Mouse (Mus musculus): Measurements from ENCODE around the gene Adam1b. TPM values are rescaled to one million over a fixed set of nuclear protein-coding genes. Genes with fewer than 3 reads are reported as not detected.

Adam1b gene
- polyA plus RNA-seq, 1 experiment from 2014 or later = not detected

GRCm38 (mm10) chr5:121477680-121478079, 25.6 kb downstream of the Adam1b start:
- no peak for ATAC-seq (ENCODE audit: low FRiP score, low read depth)
- Histone ChIP-seq H3K36me3 (no peaks in the 10 kb centered on the region), H3K27me3 (no peaks in the 10 kb centered on the region), H3K9ac (no peak overlapping the region), H3K4me2 (replicated peaks) (no peak overlapping the region), H3K4me3 (no peak overlapping the region), H3K4me1 (no peaks in the 10 kb centered on the region), H3K9me3 (no peaks in the 10 kb centered on the region), H3K27ac (no peak overlapping the region)
- 38% methylated on average over 3 of the region's 3 CpGs for WGBS

- H3K4me1 ChIP-seq = no peaks in the 10 kb centered on the region
- H3K36me3 ChIP-seq = no peaks in the 10 kb centered on the region
- 79% methylated on average over 1 of the region's 1 CpGs for WGBS
- no peaks in the 10 kb centered on the region for H3K9me3 ChIP-seq
- no peak overlapping the region for H3K9ac ChIP-seq
- no peak for ATAC-seq (ENCODE audit: low FRiP score, low read depth)
- H3K4me2 ChIP-seq (replicated peaks) = no peak overlapping the region
- H3K27me3 ChIP-seq = no peaks in the 10 kb centered on the region
- no peak overlapping the region for H3K4me3 ChIP-seq
- no peak overlapping the region for H3K27ac ChIP-seq
Observed at GRCm38 (mm10) chr5:121476040-121476439, 27.2 kb downstream of the Adam1b start.

DNA sequence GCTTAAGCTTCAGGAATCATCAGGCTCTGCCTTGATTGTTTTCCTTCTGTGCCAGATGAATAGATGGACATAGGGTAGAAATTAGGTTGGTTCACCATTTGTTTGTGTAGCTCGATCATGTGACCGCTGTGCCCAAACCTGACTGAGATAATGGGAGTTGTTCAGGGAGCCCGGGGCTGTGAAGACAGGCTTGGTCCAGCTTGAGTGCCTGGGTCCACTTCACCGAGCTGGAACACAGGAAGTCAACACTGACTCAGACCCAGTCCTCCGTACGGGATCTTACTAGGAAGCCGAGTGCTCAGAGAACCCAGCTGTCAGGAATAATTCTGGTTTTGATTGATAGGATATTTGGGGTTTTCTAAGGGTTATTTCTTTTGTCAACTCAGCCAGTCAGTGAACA, 28.6 kb downstream of the Adam1b start:
- 82% methylated on average over 7 of the region's 7 CpGs for WGBS
- no peaks in the 10 kb centered on the region for H3K4me1 ChIP-seq
- no peak overlapping the region for H3K4me2 ChIP-seq (replicated peaks)
- ATAC-seq (ENCODE audit: low FRiP score, low read depth) = no peak
- no peaks in the 10 kb centered on the region for H3K36me3 ChIP-seq
- H3K27ac ChIP-seq = no peak overlapping the region
- H3K9me3 ChIP-seq = no peaks in the 10 kb centered on the region
- no peaks in the 10 kb centered on the region for H3K27me3 ChIP-seq
- no peak overlapping the region for H3K4me3 ChIP-seq
- H3K9ac ChIP-seq = no peak overlapping the region

DNA sequence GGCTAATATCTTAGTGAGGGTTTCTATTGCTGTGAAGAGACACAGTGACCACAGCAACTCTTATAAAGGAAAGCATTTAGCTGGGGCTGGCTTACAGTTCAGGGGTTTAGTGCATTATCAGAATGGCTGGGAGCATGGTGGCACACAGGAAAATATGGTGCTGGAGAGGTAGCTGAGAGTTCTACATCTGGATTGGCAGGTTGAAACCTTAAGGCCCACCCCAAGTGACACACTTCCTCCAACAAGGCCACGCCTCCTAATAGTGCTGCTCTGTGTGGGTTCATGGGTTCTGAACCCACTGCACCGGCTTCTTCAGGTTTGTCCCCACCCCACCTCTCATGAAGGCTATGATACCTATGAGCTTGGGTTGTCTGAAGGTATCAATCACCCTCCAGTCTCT, 30.8 kb downstream of the Adam1b start:
- H3K4me2 ChIP-seq (replicated peaks) = no peak overlapping the region
- no peaks in the 10 kb centered on the region for H3K27me3 ChIP-seq
- no peak overlapping the region for H3K9ac ChIP-seq
- 87% methylated on average over 2 of the region's 2 CpGs for WGBS
- no peaks in the 10 kb centered on the region for H3K4me1 ChIP-seq
- no peak overlapping the region for H3K27ac ChIP-seq
- H3K4me3 ChIP-seq = no peak overlapping the region
- no peaks in the 10 kb centered on the region for H3K36me3 ChIP-seq
- no peak for ATAC-seq (ENCODE audit: low FRiP score, low read depth)
- no peaks in the 10 kb centered on the region for H3K9me3 ChIP-seq

GRCm38 (mm10) chr5:121469566-121469965, 33.7 kb downstream of the Adam1b start:
- Histone ChIP-seq H3K9me3 (no peaks in the 10 kb centered on the region), H3K4me1 (no peaks in the 10 kb centered on the region), H3K27me3 (no peaks in the 10 kb centered on the region), H3K4me3 (no peak overlapping the region), H3K9ac (no peak overlapping the region), H3K4me2 (replicated peaks) (no peak overlapping the region), H3K27ac (no peak overlapping the region), H3K36me3 (no peaks in the 10 kb centered on the region)
- 13% methylated on average over 3 of the region's 3 CpGs for WGBS
- ATAC-seq (ENCODE audit: low FRiP score, low read depth) = no peak

GRCm38 (mm10) chr5:121463601-121464250, 39.5 kb downstream of the Adam1b start:
- Histone ChIP-seq H3K27ac (no peak overlapping the region), H3K9me3 (no peaks in the 10 kb centered on the region)
- WGBS = 66% methylated on average over 5 of the region's 5 CpGs

DNA sequence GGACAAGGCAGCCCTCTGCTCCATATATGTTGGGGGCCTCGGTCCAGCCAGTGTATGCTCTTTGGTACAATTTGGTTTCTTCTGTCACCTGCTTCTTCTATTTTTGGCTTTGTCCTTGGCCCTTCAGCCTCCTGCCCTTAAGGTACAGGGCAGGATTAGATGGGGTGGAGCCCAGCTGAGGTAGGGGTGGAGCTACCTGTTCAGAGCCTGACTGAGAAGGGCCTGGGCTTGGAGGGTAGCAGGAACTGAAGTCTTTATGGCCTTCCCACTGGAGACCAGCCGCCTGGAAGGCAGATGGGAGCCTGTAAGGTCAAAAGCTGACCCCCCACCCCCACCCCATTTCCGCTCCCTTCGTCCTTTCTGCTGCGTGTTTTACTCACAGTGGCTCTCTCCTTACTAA, 40.3 kb downstream of the Adam1b start:
- Histone ChIP-seq H3K4me3 (no peak overlapping the region), H3K27ac (no peak overlapping the region), H3K4me2 (replicated peaks) (no peak overlapping the region), H3K4me1 (no peaks in the 10 kb centered on the region), H3K27me3 (no peaks in the 10 kb centered on the region), H3K9me3 (no peaks in the 10 kb centered on the region), H3K36me3 (no peaks in the 10 kb centered on the region), H3K9ac (no peak overlapping the region)
- no peak for ATAC-seq (ENCODE audit: low FRiP score, low read depth)
- WGBS = 49% methylated on average over 5 of the region's 5 CpGs

More at GRCm38 (mm10) chr5:121463601-121464250, 39.5 kb downstream of the Adam1b start:
- Histone ChIP-seq H3K9ac (no peak overlapping the region), H3K4me1 (no peaks in the 10 kb centered on the region), H3K4me3 (no peak overlapping the region), H3K36me3 (no peaks in the 10 kb centered on the region), H3K27me3 (no peaks in the 10 kb centered on the region), H3K4me2 (replicated peaks) (no peak overlapping the region)
- ATAC-seq (ENCODE audit: low FRiP score, low read depth) = no peak

GRCm38 (mm10) chr5:121462171-121462502, 41.1 kb downstream of the Adam1b start:
- WGBS = 33% methylated on average over 1 of the region's 1 CpGs

GRCm38 (mm10) chr5:121461339-121462170, 41.7 kb downstream of the Adam1b start:
- WGBS = 72% methylated on average over 4 of the region's 4 CpGs
- no peak for ATAC-seq (ENCODE audit: low FRiP score, low read depth)
- Histone ChIP-seq H3K9me3 (no peaks in the 10 kb centered on the region), H3K27me3 (no peaks in the 10 kb centered on the region), H3K4me3 (no peak overlapping the region), H3K9ac (no peak overlapping the region), H3K4me2 (replicated peaks) (no peak overlapping the region), H3K36me3 (no peaks in the 10 kb centered on the region), H3K4me1 (no peaks in the 10 kb centered on the region), H3K27ac (no peak overlapping the region)

More at GRCm38 (mm10) chr5:121462171-121462502, 41.1 kb downstream of the Adam1b start:
- Histone ChIP-seq H3K27me3 (no peaks in the 10 kb centered on the region), H3K4me2 (replicated peaks) (no peak overlapping the region), H3K4me1 (no peaks in the 10 kb centered on the region), H3K36me3 (no peaks in the 10 kb centered on the region), H3K9ac (no peak overlapping the region), H3K27ac (no peak overlapping the region), H3K4me3 (no peak overlapping the region), H3K9me3 (no peaks in the 10 kb centered on the region)
- ATAC-seq (ENCODE audit: low FRiP score, low read depth) = no peak

GRCm38 (mm10) chr5:121455510-121456265, 47.5 kb downstream of the Adam1b start:
- Histone ChIP-seq H3K4me3 (no peak overlapping the region), H3K4me1 (peaks cover 25% of the 10 kb centered on the region), H3K27me3 (no peaks in the 10 kb centered on the region), H3K9ac (no peak overlapping the region), H3K4me2 (replicated peaks) (no peak overlapping the region), H3K9me3 (no peaks in the 10 kb centered on the region), H3K27ac (no peak overlapping the region), H3K36me3 (no peaks in the 10 kb centered on the region)
- 71% methylated on average over 9 of the region's 9 CpGs for WGBS
- ATAC-seq (ENCODE audit: low FRiP score, low read depth) = no peak

GRCm38 (mm10) chr5:121454503-121454782, 48.8 kb downstream of the Adam1b start:
- no peak overlapping the region for H3K4me3 ChIP-seq
- peaks cover 28% of the 10 kb centered on the region for H3K4me1 ChIP-seq
- H3K9me3 ChIP-seq = no peaks in the 10 kb centered on the region
- H3K27me3 ChIP-seq = no peaks in the 10 kb centered on the region
- peaks cover 7% of the 10 kb centered on the region for H3K36me3 ChIP-seq
- 76% methylated on average over 3 of the region's 3 CpGs for WGBS
- peak overlapping the region; percentile 25; the same call in 1 of the 2 replicates for H3K9ac ChIP-seq
- H3K4me2 ChIP-seq (replicated peaks) = 0 out of 2 replicates have a peak overlapping the region, but pooled peaks have one; percentile 3
- H3K27ac ChIP-seq = 0 out of 2 replicates have a peak overlapping the region, but pooled peaks have one; percentile 44
- ATAC-seq (ENCODE audit: low FRiP score, low read depth) = no peak

All from limb, embryonic 13.5 days (tissue).